Mouse (Mus musculus): ENCODE measurements around the gene Pitpnm1.

- TF ChIP-seq CTCF (IDR thresholded peaks at IDR 0.05; ENCODE audit: borderline replicate concordance, insufficient read depth, low read length) (no peak), POLR2A (IDR thresholded peaks at IDR 0.05; ENCODE audit: low read depth, low read length) (no peak)
These were observed 41.2 kb upstream of the Pitpnm1 start for GRCm38 (mm10) chr19:4058581-4058980.
